Mouse (Mus musculus): ENCODE data around the gene Golph3.

GRCm38 (mm10) chr15:12296228-12296627, 25.0 kb upstream of the Golph3 start:
- TF ChIP-seq CTCF (IDR thresholded peaks at IDR 0.05; ENCODE audit: low read depth, low read length) = no peak
- no peak for TF ChIP-seq POLR2A (IDR thresholded peaks at IDR 0.05; ENCODE audit: insufficient read depth, low read length)

Measured in ES-Bruce4 (cell line).